Mouse (Mus musculus) liver, embryonic 13.5 days (tissue): ENCODE results near the gene Rgs7bp. TPM values are rescaled to one million over a fixed set of nuclear protein-coding genes. Genes with fewer than 3 reads are reported as not detected.

Source experiments
- ATAC-seq: fragments of 200-750 bp; cut with Nextera tagmentation; 2 replicates; pipeline ENCODE4 v1.8.0; 2017; ENCODE audit warnings: low read depth, mild to moderate bottlenecking, moderate number of reproducible peaks, moderate library complexity
- DNase-seq: peaks from one replicate; pipeline ENCODE4 v3.0.0; 2022
- H3K27ac ChIP-seq: fragments of 300-500 bp; sonication (generic); 2 replicates; pipeline ENCODE4 v1.5.1; 2015; ENCODE audit warnings: moderate library complexity, mild to moderate bottlenecking, inconsistent platforms
- H3K27me3 ChIP-seq: fragments of 300-500 bp; sonication (generic); 2 replicates; pipeline ENCODE4 v1.6.1; 2015; ENCODE audit warnings: mild to moderate bottlenecking, inconsistent platforms
- H3K36me3 ChIP-seq: fragments of 300-500 bp; sonication (generic); 2 replicates; pipeline ENCODE4 v1.6.1; 2015; ENCODE audit warnings: mild to moderate bottlenecking, inconsistent platforms
- H3K4me1 ChIP-seq: fragments of 300-500 bp; sonication (generic); replicated peaks from 2 replicates; pipeline ENCODE4 v1.6.1; 2015; ENCODE audit warnings: inconsistent platforms
- H3K4me2 ChIP-seq: fragments of 300-500 bp; sonication (generic); 2 replicates; pipeline ENCODE4 v1.6.1; 2015; ENCODE audit warnings: inconsistent platforms, mild to moderate bottlenecking, moderate library complexity
- H3K4me3 ChIP-seq: fragments of 300-500 bp; sonication (generic); replicated peaks from 2 replicates; pipeline ENCODE4 v1.5.1; 2015; ENCODE audit warnings: mild to moderate bottlenecking, inconsistent platforms
- H3K9ac ChIP-seq: fragments of 300-500 bp; sonication (generic); 2 replicates; pipeline ENCODE4 v1.6.1; 2015; ENCODE audit warnings: mild to moderate bottlenecking, inconsistent platforms
- H3K9me3 ChIP-seq: fragments of 300-500 bp; sonication (generic); replicated peaks from 2 replicates; pipeline ENCODE4 v1.6.1; 2016; ENCODE audit warnings: inconsistent platforms
- WGBS: fragments of 180-500 bp; shearing (Covaris S2); methylation state at CpG from one replicate; pipeline ENCODE4 v1.1.7; 2015; ENCODE audit not compliant: insufficient replicate concordance; 5-methylcytosine and 5-hydroxymethylcytosine counted together
- polyA plus RNA-seq: library from polyadenylated mRNA; unstranded; fragments of >200 nt; fragmentation: Nextera tagmentation; extraction: Ambion mirVana; gene quantifications from 2 replicates; pipeline ENCODE4 v1.2.1, GENCODE M21; 2015

Gene Rgs7bp
- polyA plus RNA-seq, 1 experiment from 2014 or later: 0.35 TPM

- ATAC-seq: no peak
- H3K4me3 ChIP-seq: no peak overlapping the region
- no peak overlapping the region for H3K4me2 ChIP-seq
- no peaks in the 10 kb centered on the region for H3K4me1 ChIP-seq
- no peak overlapping the region for H3K27ac ChIP-seq
- H3K9ac ChIP-seq: no peak overlapping the region
- DNase-seq: no peak
- 67% methylated on average over 2 of the region's 2 CpGs for WGBS
- no peaks in the 10 kb centered on the region for H3K27me3 ChIP-seq
- H3K36me3 ChIP-seq: no peaks in the 10 kb centered on the region
- no peaks in the 10 kb centered on the region for H3K9me3 ChIP-seq
Observed at GRCm38 (mm10) chr13:105002831-105003157, 51.9 kb downstream of the Rgs7bp start.

DNA sequence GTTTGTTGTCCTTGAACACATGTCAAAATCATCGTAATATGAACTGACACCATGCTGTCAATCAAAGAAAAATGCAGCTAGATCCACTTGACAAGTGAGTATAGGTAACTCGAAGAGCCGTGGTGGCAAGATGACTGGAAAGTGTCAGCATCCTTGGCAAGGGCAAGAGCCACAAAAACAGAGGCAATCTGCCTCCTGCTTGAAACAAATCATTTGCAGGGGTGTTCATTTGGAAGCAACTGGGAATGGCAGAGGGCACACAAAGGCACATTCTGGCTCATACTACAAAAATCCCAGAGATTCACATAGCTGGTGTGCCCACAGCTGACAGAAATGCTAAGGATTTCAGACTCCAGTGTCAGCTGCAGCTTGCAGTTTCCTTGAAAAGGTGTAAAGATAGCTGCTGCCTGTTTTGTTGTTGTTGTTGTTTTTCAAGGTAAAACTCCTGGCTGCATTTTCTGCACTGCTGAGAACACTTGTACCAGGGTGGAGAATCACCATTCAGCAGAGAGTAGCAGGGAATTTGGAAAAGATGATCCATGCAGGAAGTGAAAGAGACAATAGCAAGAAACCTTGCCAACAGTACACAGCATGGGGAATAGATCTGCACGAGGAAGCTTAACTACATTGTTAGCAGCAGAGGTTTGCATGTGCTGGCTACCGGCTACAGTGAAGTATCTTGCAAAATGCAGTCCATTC lies 52.4 kb downstream of the Rgs7bp start:
- no peak for ATAC-seq

GRCm38 (mm10) chr13:105001714-105002113 lies 53.0 kb downstream of the Rgs7bp start:
- DNase-seq (no peak), ATAC-seq (no peak)
- WGBS: 49% methylated on average over 2 of the region's 2 CpGs
- Histone ChIP-seq H3K4me3 (no peak overlapping the region), H3K36me3 (no peaks in the 10 kb centered on the region), H3K27me3 (no peaks in the 10 kb centered on the region), H3K9me3 (no peaks in the 10 kb centered on the region), H3K4me1 (no peaks in the 10 kb centered on the region), H3K9ac (no peak overlapping the region), H3K27ac (no peak overlapping the region), H3K4me2 (no peak overlapping the region)

More for the DNA sequence above, 52.4 kb downstream of the Rgs7bp start:
- no peaks in the 10 kb centered on the region for H3K4me1 ChIP-seq
- 63% methylated on average over 5 of the region's 5 CpGs for WGBS
- DNase-seq: no peak
- no peak overlapping the region for H3K4me2 ChIP-seq
- H3K4me3 ChIP-seq: no peak overlapping the region
- H3K27ac ChIP-seq: no peak overlapping the region
- no peak overlapping the region for H3K9ac ChIP-seq
- H3K36me3 ChIP-seq: no peaks in the 10 kb centered on the region
- H3K9me3 ChIP-seq: no peaks in the 10 kb centered on the region
- H3K27me3 ChIP-seq: no peaks in the 10 kb centered on the region

- no peak for ATAC-seq
- Histone ChIP-seq H3K4me2 (no peak overlapping the region), H3K27ac (no peak overlapping the region)
Observed at GRCm38 (mm10) chr13:104988811-104989258, 65.9 kb downstream of the Rgs7bp start.

DNA sequence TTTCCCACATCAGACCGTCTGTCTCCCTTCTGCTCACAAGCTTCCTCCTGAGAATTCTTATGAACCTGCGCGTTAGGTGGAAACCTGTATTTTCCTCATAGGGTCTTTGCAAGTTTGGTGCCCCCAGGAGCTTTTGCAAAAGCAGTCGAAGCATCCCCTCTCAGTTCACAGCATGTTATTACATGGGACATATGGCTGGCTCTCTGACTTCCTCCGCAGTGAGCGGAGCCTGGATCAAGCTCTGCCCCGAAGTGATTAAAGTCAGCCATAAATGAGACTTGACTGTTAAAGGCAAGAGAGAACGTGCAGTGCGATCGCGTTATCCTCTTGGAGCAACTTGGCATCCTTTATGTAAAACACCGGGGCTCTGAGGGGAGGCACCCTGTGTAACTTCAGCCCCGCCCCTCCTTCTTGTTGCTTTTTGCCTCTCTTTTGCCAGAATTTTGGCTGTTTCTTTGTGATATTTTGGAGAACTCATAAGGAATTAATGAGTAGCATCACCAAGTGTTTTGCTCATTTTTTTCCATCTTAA lies 66.7 kb downstream of the Rgs7bp start:
- DNase-seq (no peak), ATAC-seq (no peak)
- no peak overlapping the region for H3K27ac ChIP-seq
- H3K9ac ChIP-seq: no peak overlapping the region
- H3K4me2 ChIP-seq: no peak overlapping the region
- no peaks in the 10 kb centered on the region for H3K9me3 ChIP-seq
- H3K36me3 ChIP-seq: no peaks in the 10 kb centered on the region
- 82% methylated on average over 13 of the region's 13 CpGs for WGBS
- H3K4me3 ChIP-seq: no peak overlapping the region
- H3K27me3 ChIP-seq: no peaks in the 10 kb centered on the region
- no peaks in the 10 kb centered on the region for H3K4me1 ChIP-seq

More at GRCm38 (mm10) chr13:104988811-104989258, 65.9 kb downstream of the Rgs7bp start:
- no peaks in the 10 kb centered on the region for H3K27me3 ChIP-seq
- H3K9ac ChIP-seq: no peak overlapping the region
- no peaks in the 10 kb centered on the region for H3K4me1 ChIP-seq
- no peaks in the 10 kb centered on the region for H3K36me3 ChIP-seq
- no peak for DNase-seq
- 66% methylated on average over 7 of the region's 7 CpGs for WGBS
- no peaks in the 10 kb centered on the region for H3K9me3 ChIP-seq
- no peak overlapping the region for H3K4me3 ChIP-seq

DNA sequence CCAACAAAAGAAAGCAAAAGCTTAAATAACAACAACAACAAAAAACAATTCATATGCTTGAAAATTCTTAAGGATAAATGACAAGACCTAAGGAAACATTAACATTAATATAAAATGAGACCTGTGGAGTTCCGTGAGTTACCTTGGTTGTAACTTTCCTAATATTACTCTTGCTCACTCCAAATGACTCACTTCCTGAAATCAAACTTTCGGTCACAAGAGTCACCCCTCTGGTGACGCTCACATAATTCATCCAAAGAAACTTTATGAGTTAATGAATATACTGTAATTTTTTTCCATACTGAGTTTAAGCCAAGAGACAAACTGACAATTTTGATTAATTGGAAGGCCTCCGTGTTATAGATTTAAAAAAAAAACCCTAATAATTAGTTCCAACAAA lies 69.0 kb downstream of the Rgs7bp start:
- Histone ChIP-seq H3K27me3 (no peaks in the 10 kb centered on the region), H3K4me1 (no peaks in the 10 kb centered on the region), H3K9me3 (no peaks in the 10 kb centered on the region), H3K27ac (no peak overlapping the region), H3K36me3 (no peaks in the 10 kb centered on the region), H3K9ac (no peak overlapping the region), H3K4me2 (no peak overlapping the region), H3K4me3 (no peak overlapping the region)
- ATAC-seq (no peak), DNase-seq (no peak)
- WGBS: 69% methylated on average over 4 of the region's 4 CpGs

DNA sequence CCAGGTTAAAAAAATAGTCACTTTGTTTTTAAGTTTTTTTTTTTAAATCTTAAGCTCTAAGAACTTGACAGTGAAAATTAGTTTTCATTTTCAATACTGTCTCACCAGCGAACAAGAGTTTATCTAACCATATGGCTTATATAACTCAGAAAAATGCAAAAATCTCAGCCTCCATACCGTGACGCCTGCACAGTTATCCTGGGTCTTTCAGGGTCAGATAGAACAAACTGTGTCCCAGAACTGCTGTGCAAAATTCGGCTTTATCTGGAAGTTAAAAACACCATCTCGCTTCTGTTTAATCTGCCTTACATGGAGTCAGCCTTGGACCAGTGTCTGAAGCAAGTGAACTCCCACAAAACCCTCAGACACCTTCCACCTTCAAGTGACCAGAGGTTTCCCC lies 70.7 kb downstream of the Rgs7bp start:
- H3K9me3 ChIP-seq: no peaks in the 10 kb centered on the region
- no peak overlapping the region for H3K4me3 ChIP-seq
- no peak for ATAC-seq
- no peak overlapping the region for H3K4me2 ChIP-seq
- WGBS: 70% methylated on average over 5 of the region's 5 CpGs
- H3K36me3 ChIP-seq: no peaks in the 10 kb centered on the region
- no peak overlapping the region for H3K9ac ChIP-seq
- no peaks in the 10 kb centered on the region for H3K27me3 ChIP-seq
- DNase-seq: no peak
- no peaks in the 10 kb centered on the region for H3K4me1 ChIP-seq
- H3K27ac ChIP-seq: no peak overlapping the region

DNA sequence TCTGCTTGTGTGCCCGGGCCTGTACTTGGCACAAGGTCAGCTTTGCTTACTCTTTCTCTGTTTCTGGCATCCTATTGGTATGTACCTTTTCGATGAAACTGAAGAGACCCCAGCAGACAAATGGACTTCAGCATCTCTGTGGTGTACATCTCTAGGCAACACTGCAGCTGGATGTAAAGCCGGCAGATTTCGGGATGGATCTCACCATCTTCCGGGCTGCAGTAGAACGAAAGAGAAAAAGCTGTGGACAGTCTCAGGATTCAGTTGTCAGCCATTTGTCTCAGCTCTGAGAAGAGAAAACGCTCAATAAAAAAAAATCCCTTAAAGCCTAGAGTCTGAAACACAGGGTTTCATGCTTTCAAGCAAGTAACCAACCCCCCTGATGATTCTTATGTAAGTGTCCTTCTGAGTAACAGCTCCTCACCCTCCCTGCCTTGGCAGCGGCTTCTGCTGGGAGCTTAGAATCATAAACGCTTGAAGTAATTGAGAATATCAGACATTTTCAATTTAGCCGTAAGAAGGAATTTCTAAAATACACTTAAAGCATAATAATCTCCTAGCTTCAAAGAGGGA lies 71.9 kb downstream of the Rgs7bp start:
- H3K4me1 ChIP-seq: no peaks in the 10 kb centered on the region
- H3K27ac ChIP-seq: no peak overlapping the region
- H3K9ac ChIP-seq: no peak overlapping the region
- no peak overlapping the region for H3K4me3 ChIP-seq
- no peak for DNase-seq
- WGBS: 78% methylated on average over 10 of the region's 10 CpGs
- no peaks in the 10 kb centered on the region for H3K9me3 ChIP-seq
- no peak overlapping the region for H3K4me2 ChIP-seq
- no peaks in the 10 kb centered on the region for H3K36me3 ChIP-seq
- H3K27me3 ChIP-seq: no peaks in the 10 kb centered on the region
- ATAC-seq: no peak

GRCm38 (mm10) chr13:104978176-104978575 lies 76.6 kb downstream of the Rgs7bp start:
- H3K27ac ChIP-seq: no peak overlapping the region
- DNase-seq (no peak), ATAC-seq (no peak)
- H3K36me3 ChIP-seq: no peaks in the 10 kb centered on the region
- 67% methylated on average over 1 of the region's 1 CpGs for WGBS
- no peaks in the 10 kb centered on the region for H3K4me1 ChIP-seq
- no peaks in the 10 kb centered on the region for H3K27me3 ChIP-seq
- no peak overlapping the region for H3K4me2 ChIP-seq
- H3K9me3 ChIP-seq: no peaks in the 10 kb centered on the region
- H3K9ac ChIP-seq: no peak overlapping the region
- no peak overlapping the region for H3K4me3 ChIP-seq

- ATAC-seq: no peak
- no peaks in the 10 kb centered on the region for H3K27me3 ChIP-seq
- 68% methylated on average over 2 of the region's 2 CpGs for WGBS
- no peaks in the 10 kb centered on the region for H3K36me3 ChIP-seq
- no peak overlapping the region for H3K4me2 ChIP-seq
- H3K27ac ChIP-seq: no peak overlapping the region
- H3K9me3 ChIP-seq: no peaks in the 10 kb centered on the region
- no peak overlapping the region for H3K9ac ChIP-seq
- H3K4me3 ChIP-seq: no peak overlapping the region
- no peak for DNase-seq
- H3K4me1 ChIP-seq: no peaks in the 10 kb centered on the region
Observed at GRCm38 (mm10) chr13:104967486-104967885, 87.2 kb downstream of the Rgs7bp start.

DNA sequence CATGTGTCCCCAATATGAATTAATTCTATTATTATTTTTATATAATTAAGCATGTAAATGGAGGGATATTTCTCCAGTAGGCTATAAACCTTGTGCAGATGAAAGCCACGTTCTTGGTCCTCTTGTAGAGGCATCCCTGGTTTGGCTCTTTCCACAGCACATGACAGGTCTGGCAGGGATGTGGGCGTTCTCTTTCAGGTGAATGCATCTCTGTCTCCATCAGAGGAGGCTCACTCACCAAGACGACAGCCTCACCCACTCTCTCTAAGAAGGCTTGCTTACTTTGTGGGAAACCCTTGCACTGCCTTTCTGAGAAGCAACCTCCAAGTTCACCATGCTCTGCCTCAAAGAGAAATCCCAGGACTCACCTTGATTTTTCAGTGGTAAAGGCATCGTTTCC lies 91.0 kb downstream of the Rgs7bp start:
- Histone ChIP-seq H3K27ac (no peak overlapping the region), H3K4me1 (no peaks in the 10 kb centered on the region), H3K4me2 (no peak overlapping the region), H3K9ac (no peak overlapping the region), H3K36me3 (no peaks in the 10 kb centered on the region), H3K4me3 (no peak overlapping the region), H3K27me3 (no peaks in the 10 kb centered on the region), H3K9me3 (no peaks in the 10 kb centered on the region)
- WGBS: 54% methylated on average over 4 of the region's 4 CpGs
- ATAC-seq (no peak), DNase-seq (no peak)
